Mouse (Mus musculus): ENCODE data around the gene Spesp1.

The Spesp1 gene

DNA sequence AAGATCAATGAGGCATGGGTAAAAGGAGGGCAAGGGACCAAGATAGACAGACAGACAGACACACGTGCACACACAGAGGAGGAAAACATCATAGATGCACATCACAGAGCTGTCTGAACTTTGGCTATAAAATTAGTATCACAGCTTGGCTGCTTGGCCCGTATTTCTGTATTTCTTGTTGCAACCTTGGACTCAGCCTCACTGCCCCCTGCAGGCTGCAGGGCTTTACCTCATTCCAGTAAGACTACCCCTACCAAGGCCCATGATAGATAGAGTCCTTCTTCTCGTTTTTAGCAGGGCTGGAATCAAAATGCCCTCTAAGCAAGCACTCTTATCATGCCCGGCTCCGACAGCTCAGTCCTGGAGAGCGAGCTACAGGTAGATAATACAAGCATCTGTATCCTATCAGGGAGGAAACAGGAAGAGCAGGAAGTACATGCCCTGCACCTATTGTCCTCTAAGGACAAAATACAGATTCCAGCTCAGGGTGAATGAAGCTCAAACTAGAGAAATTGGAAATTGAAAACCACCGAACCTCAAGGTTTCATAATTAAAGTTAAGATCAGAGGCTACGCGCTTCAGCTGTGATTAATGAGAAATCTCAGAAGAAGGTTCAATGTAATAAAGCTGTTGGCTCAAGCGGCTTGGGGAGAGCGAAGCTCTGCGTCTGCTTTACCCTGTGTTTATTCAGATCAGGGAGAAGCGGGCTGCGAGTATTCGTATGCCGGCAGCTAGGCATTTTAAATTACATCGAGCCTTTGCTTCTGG, 36.2 kb downstream of the Spesp1 start:
- DNase-seq (ENCODE audit: low spot score) = no peak

GRCm38 (mm10) chr9:62244612-62245010, 37.4 kb downstream of the Spesp1 start:
- no peak for DNase-seq (ENCODE audit: low spot score)

DNA sequence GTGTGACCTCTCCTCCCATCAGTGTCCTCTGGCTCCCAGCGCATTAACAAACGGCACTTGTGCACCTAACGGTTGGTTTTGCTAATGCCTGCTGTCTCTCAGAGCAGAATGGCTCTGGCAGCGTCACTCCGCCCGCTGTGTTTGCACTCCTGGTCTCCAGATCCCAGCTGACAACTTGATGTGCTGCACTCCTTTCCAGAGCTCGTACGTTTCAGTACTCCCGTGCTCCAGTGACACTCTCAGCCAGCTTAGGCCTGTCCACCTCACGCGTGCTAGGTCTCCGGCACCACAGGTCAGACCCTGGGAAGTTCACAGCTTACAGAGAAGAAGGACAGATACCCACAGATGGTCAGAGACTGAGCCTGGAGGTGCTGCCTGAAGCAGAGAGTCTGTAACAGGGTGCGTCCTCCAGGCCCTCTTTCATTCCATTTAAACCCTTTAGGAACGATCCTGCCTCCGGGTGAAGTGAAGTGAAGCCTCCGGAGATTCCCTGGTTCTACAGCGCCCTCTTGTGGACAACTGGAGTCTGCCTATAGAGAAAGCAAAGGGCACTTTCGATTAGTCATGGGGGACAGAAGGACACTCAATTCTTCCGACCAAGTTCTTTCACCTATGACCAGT, 37.9 kb downstream of the Spesp1 start:
- peak; percentile 69 for DNase-seq (ENCODE audit: low spot score)

DNA sequence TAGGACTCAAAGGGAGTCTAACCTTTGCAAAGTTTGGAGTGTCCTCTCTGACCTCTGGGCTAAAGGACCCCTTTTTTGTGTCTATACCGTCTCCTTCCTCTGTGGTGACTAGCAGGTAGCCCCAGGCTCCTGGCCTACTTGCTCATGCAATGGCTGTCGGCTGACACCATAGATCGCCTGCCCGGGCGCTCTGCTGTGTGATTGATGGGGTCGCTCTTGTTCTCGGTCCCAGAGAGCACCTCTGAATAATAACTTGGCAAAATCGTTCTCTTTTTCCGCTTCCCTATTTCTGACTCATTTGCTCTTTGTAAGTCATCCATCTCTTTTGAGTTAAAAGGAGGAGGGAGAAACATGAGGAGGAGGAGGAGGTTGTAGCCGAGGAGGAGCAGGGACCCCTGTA, 42.0 kb downstream of the Spesp1 start:
- DNase-seq (ENCODE audit: low spot score) = no peak

- DNase-seq (ENCODE audit: low spot score) = no peak
Observed at GRCm38 (mm10) chr9:62237381-62237980, 44.5 kb downstream of the Spesp1 start.

- DNase-seq (ENCODE audit: low spot score) = no peak
Observed at GRCm38 (mm10) chr9:62235501-62235900, 46.5 kb downstream of the Spesp1 start.

DNA sequence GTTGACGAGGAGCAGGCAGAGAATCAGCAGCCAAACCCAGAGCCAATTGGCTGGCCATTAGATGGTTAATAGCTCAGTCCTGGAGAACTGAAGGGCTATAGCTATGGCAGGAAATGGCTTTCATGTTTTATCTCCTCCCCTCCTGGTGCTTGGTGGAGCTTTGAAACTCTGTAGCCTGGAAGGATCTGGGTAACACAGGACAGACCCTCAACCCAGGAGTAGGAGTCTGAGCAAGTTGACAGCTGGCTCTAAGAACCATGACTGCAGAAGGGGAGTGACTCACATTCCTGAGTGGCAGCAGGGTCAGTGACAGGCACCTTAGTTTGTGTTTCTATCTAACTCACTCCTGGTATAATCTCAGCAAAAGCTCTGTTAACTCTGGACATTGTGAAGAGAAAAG, 49.4 kb downstream of the Spesp1 start:
- no peak for DNase-seq (ENCODE audit: low spot score)

GRCm38 (mm10) chr9:62231046-62231445, 51.0 kb downstream of the Spesp1 start:
- no peak for DNase-seq (ENCODE audit: low spot score)

DNA sequence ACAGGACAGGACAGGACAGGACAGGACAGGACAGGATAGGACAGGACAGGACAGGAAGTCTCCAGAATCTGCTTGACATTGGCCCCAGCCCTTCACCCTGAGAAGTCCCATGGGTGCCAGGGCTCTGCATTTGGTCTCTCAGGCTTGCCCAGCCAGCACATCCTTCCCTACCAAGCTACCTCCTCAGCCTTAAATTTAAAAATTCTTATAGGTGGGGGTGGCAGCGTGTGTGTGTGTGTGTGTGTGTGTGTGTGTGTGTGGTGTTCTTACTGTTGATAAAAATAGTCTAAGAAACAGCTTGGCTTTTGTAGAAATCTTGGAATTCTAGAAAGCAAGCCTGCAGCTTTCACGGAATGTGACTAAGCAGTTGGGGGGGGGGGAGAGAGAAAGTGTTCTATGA, 52.0 kb downstream of the Spesp1 start:
- DNase-seq (ENCODE audit: low spot score) = no peak

GRCm38 (mm10) chr9:62222481-62222880, 59.5 kb downstream of the Spesp1 start:
- DNase-seq (ENCODE audit: low spot score) = no peak

- no peak for DNase-seq (ENCODE audit: low spot score)
Observed at GRCm38 (mm10) chr9:62222029-62222428, 60.0 kb downstream of the Spesp1 start.
